Mouse (Mus musculus) liver, adult 2 months (tissue): ENCODE measurements at regions not wholly inside any gene's neighbourhood (a gene's known extent, or its start where the extent isn't known, plus 50 kb on each side); places are given as distances from the start of the nearest gene placed in this dataset.

Source experiments
- CTCF ChIP-seq: fragments of 200-500 bp; IDR thresholded peaks from 2 replicates; pipeline ENCODE4 v1.5.1; 2011; ENCODE audit warnings: low read depth, low read length, control low read depth
- POLR2A ChIP-seq: fragments of 200-500 bp; IDR thresholded peaks from 2 replicates; pipeline ENCODE4 v1.6.1; 2011; ENCODE audit warnings: low read length, control low read depth; ENCODE audit not compliant: insufficient read depth; ENCODE audit errors: extremely low read depth

GRCm38 (mm10) chr4:142816986-142817385 is 395.8 kb downstream of the Prdm2 start:
- TF ChIP-seq CTCF = no peak
- TF ChIP-seq POLR2A = no peak
